26 mouse cellular contexts compared by ENCODE assay signal in the genomic region with DNA sequence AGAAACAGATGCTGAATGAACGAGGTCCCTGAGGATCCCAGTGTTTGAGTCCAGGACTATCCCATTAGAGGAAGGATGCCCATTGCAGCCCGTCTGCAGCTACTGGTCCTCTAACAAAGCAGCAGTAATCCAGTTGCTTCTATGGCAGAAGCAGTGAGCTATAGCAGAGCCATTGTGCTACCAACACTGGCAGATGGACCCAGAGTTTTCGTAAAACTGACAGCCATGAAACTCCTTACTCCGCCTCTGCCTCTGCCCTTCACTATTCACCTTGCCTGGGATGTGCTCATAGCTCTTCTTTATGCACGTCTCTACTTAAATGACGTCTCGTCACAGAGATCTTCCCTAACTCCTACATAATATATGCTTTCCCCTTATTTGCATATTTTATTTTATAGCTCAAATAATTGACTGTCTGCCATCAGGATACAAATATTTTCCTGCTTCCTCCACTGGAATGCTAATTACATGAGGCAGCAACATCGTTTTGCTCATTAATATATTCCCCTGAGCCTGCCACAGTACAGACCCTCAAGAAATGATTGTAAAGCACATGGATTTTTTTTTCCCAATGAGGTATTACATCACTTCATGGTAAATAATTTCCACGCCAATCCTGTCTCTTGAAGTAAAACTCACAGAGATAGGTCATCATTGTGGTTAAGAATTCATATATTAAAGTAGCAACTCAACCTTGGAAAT.
DNase-seq lines count a peak whose midpoint lies in the region; ATAC-seq and TF ChIP-seq lines count a peak whose summit lies in the region.
"Had no signal": no experiment of that assay in that cellular context is flagged by ENCODE, and none has a peak within 500 bp of the region (broad histone marks: within the 10 kb centered on the region; RNA-seq: fewer than 3 reads in every experiment).

No protein-coding gene starts in this region.

- DNase-seq in forebrain, embryonic 14.5 days (ENCODE audit: low spot score) = no peak
- no peak for DNase-seq in forebrain, embryonic 10.5 days (ENCODE audit: extremely low spot score, low spot score)
- no peak for DNase-seq in hindbrain, postnatal 0 days (ENCODE audit: low spot score)
- DNase-seq in midbrain, postnatal 0 days (ENCODE audit: low spot score) = no peak
- DNase-seq in spleen, postnatal 4 days (ENCODE audit: low spot score in 2 of 2) = no peak
- no peak for DNase-seq in left cerebral cortex, postnatal 14 days (ENCODE audit: low spot score in 2 of 2)
- DNase-seq in adrenal gland, adult 18-20 months (ENCODE audit: low spot score in 2 of 2) = no peak
- DNase-seq: adrenal gland, postnatal 25 days; cerebellum, adult 11 months; cerebellum, postnatal 14 days; gastrocnemius, postnatal 25 days; heart, adult 18-20 months; heart, postnatal 14 days; kidney, adult 2 months; liver; thymus, adult 2 months; thymus, postnatal 4 days had no signal

- intact Hi-C loops in left cerebral cortex, postnatal 14 days (cut with DNase I) = no loop called here

- no peak overlapping the region for H3K27ac ChIP-seq in forebrain, embryonic 14.5 days (ENCODE audit: low read depth, low read length)
- H3K27ac ChIP-seq in forebrain, embryonic 10.5 days = no peak overlapping the region
- H3K27ac ChIP-seq in forebrain, embryonic 15.5 days (replicated peaks) = no peak overlapping the region
- H3K27ac ChIP-seq in hindbrain, postnatal 0 days = no peak overlapping the region
- no peak overlapping the region for H3K27ac ChIP-seq in midbrain, postnatal 0 days (ENCODE audit: low read depth, low read length)
- H3K27ac ChIP-seq: heart, embryonic 13.5 days; kidney, postnatal 0 days; limb, embryonic 10.5 days; macrophage; stomach, postnatal 0 days had no signal

- H3K9ac ChIP-seq in forebrain, embryonic 14.5 days (ENCODE audit: low read length) = no peak overlapping the region
- no peak overlapping the region for H3K9ac ChIP-seq in forebrain, embryonic 15.5 days (replicated peaks)
- no peak overlapping the region for H3K9ac ChIP-seq in hindbrain, postnatal 0 days (replicated peaks; ENCODE audit: low read length)
- H3K9ac ChIP-seq in midbrain, postnatal 0 days (replicated peaks; ENCODE audit: low read length, poor library complexity, severe bottlenecking) = no peak overlapping the region
- H3K9ac ChIP-seq: heart, embryonic 13.5 days had no signal

- no peaks in the 10 kb centered on the region for H3K36me3 ChIP-seq in forebrain, embryonic 14.5 days (ENCODE audit: control insufficient read depth, insufficient read depth, low read length)
- no peaks in the 10 kb centered on the region for H3K36me3 ChIP-seq in forebrain, embryonic 10.5 days (replicated peaks)
- no peaks in the 10 kb centered on the region for H3K36me3 ChIP-seq in forebrain, embryonic 15.5 days
- H3K36me3 ChIP-seq in hindbrain, postnatal 0 days (ENCODE audit: insufficient read depth, low read length) = no peaks in the 10 kb centered on the region
- H3K36me3 ChIP-seq in midbrain, postnatal 0 days (ENCODE audit: insufficient read depth, low read length) = no peaks in the 10 kb centered on the region
- H3K36me3 ChIP-seq: heart, embryonic 13.5 days; limb, embryonic 10.5 days had no signal

- WGBS in forebrain, embryonic 14.5 days = 60% methylated on average over 9 of the region's 9 CpGs
- 77% methylated on average over 9 of the region's 9 CpGs for WGBS in forebrain, embryonic 10.5 days
- 50% methylated on average over 9 of the region's 9 CpGs for WGBS in forebrain, embryonic 15.5 days
- WGBS in hindbrain, postnatal 0 days = 54% methylated on average over 9 of the region's 9 CpGs
- 44% methylated on average over 9 of the region's 9 CpGs for WGBS in midbrain, postnatal 0 days

- no peak for TF ChIP-seq CTCF in hindbrain, postnatal 0 days (IDR thresholded peaks at IDR 0.05; ENCODE audit: low read depth)
- TF ChIP-seq CTCF in midbrain, postnatal 0 days (IDR thresholded peaks at IDR 0.05) = no peak

- peak; percentile 20; the same call in 1 of the 2 replicates for ATAC-seq in forebrain, embryonic 14.5 days
- 0 out of 2 replicates have a peak, but pooled peaks have one; percentile 41 for ATAC-seq in forebrain, embryonic 15.5 days (replicated peaks)
- 0 out of 2 replicates have a peak, but pooled peaks have one; percentile 38 for ATAC-seq in hindbrain, postnatal 0 days
- ATAC-seq in midbrain, postnatal 0 days (ENCODE audit: low FRiP score) = 0 out of 2 replicates have a peak, but pooled peaks have one; percentile 58
- ATAC-seq: CD4-positive, CD25-positive, alpha-beta regulatory T cell, adult 4 months; inflammation-experienced regulatory T-cells, adult 6 months; lung, postnatal 0 days had no signal

- peaks cover 3% of the 10 kb centered on the region; the same call in 1 of the 2 replicates for H3K4me1 ChIP-seq in forebrain, embryonic 14.5 days (ENCODE audit: control insufficient read depth, insufficient read depth, low read length)
- H3K4me1 ChIP-seq in forebrain, embryonic 10.5 days = no peaks in the 10 kb centered on the region
- H3K4me1 ChIP-seq in forebrain, embryonic 15.5 days = no peaks in the 10 kb centered on the region
- H3K4me1 ChIP-seq in hindbrain, postnatal 0 days (ENCODE audit: insufficient read depth, low read length) = no peaks in the 10 kb centered on the region
- no peaks in the 10 kb centered on the region for H3K4me1 ChIP-seq in midbrain, postnatal 0 days (ENCODE audit: insufficient read depth, low read length)
- H3K4me1 ChIP-seq: heart, embryonic 13.5 days; limb, embryonic 10.5 days had no signal

- no peak overlapping the region for H3K4me2 ChIP-seq in forebrain, embryonic 14.5 days (ENCODE audit: low read length)
- H3K4me2 ChIP-seq in forebrain, embryonic 15.5 days (replicated peaks) = no peak overlapping the region
- no peak overlapping the region for H3K4me2 ChIP-seq in hindbrain, postnatal 0 days (ENCODE audit: low read depth, low read length)
- H3K4me2 ChIP-seq in midbrain, postnatal 0 days (ENCODE audit: low read depth, low read length, poor library complexity, severe bottlenecking) = no peak overlapping the region
- H3K4me2 ChIP-seq: heart, embryonic 13.5 days had no signal

- H3K9me3 ChIP-seq in forebrain, embryonic 14.5 days (replicated peaks; ENCODE audit: control insufficient read depth, low read length) = no peaks in the 10 kb centered on the region
- H3K9me3 ChIP-seq in forebrain, embryonic 10.5 days = no peaks in the 10 kb centered on the region
- no peaks in the 10 kb centered on the region for H3K9me3 ChIP-seq in forebrain, embryonic 15.5 days
- H3K9me3 ChIP-seq in hindbrain, postnatal 0 days (ENCODE audit: low read length) = no peaks in the 10 kb centered on the region
- no peaks in the 10 kb centered on the region for H3K9me3 ChIP-seq in midbrain, postnatal 0 days (ENCODE audit: low read length)
- H3K9me3 ChIP-seq: heart, embryonic 13.5 days; limb, embryonic 10.5 days had no signal

- no peaks in the 10 kb centered on the region for H3K27me3 ChIP-seq in forebrain, embryonic 14.5 days (replicated peaks; ENCODE audit: control insufficient read depth, insufficient read depth, low read length)
- no peaks in the 10 kb centered on the region for H3K27me3 ChIP-seq in forebrain, embryonic 10.5 days (ENCODE audit: poor library complexity, severe bottlenecking)
- H3K27me3 ChIP-seq in forebrain, embryonic 15.5 days = no peaks in the 10 kb centered on the region
- no peaks in the 10 kb centered on the region for H3K27me3 ChIP-seq in hindbrain, postnatal 0 days (ENCODE audit: insufficient read depth, low read length)
- H3K27me3 ChIP-seq in midbrain, postnatal 0 days (ENCODE audit: insufficient read depth, low read length) = no peaks in the 10 kb centered on the region
- H3K27me3 ChIP-seq: heart, embryonic 13.5 days had no signal

- no peak overlapping the region for H3K4me3 ChIP-seq in forebrain, embryonic 14.5 days (ENCODE audit: low read depth, low read length)
- H3K4me3 ChIP-seq in forebrain, embryonic 10.5 days = no peak overlapping the region
- H3K4me3 ChIP-seq in forebrain, embryonic 15.5 days = no peak overlapping the region
- no peak overlapping the region for H3K4me3 ChIP-seq in hindbrain, postnatal 0 days (ENCODE audit: low read length)
- H3K4me3 ChIP-seq in midbrain, postnatal 0 days (ENCODE audit: low read depth, low read length) = no peak overlapping the region
- H3K4me3 ChIP-seq: heart, embryonic 13.5 days; limb, embryonic 10.5 days had no signal
